Mouse (Mus musculus) right cerebral cortex, postnatal 25 days (tissue): ENCODE results near the gene Met.

Source experiments
- DNase-seq: peaks from one replicate; pipeline ENCODE4 v3.0.0; 2022

The Met gene

DNA sequence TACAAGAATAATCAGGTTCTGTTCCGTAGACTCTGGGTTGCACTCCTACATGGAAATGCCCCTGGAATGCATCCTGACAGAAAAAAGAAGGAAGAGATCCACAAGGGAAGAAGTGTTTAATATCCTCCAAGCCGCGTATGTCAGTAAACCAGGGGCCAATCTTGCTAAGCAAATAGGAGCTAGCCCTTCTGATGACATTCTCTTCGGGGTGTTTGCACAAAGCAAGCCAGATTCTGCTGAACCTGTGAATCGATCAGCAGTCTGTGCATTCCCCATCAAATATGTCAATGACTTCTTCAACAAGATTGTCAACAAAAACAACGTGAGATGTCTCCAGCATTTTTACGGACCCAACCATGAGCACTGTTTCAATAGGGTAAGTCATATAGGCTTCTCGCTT, 28.5 kb downstream of the Met start:
- DNase-seq, result no peak

GRCm38 (mm10) chr6:17495413-17495812, 31.8 kb downstream of the Met start:
- DNase-seq, result no peak

DNA sequence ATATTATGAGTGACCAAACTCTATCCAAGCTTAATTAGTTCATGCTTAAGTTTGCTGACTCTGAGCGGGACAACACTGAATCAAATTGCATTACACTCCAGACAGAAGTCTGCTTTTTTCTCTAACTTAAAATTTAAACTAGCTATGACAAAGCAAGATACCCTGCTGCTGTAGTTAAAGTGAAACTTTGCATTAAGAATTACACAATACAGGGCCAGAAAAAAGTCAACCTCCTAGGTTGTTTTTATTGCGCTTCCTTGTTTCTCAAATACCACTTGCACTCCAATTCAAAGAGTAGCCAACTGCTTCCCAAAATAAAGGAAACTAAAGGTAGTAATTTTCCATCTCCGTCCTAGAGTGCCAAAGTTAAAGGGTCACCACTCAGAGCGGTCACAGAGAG, 33.8 kb downstream of the Met start:
- DNase-seq, result no peak

- no peak for DNase-seq
Observed at GRCm38 (mm10) chr6:17498801-17499200, 35.2 kb downstream of the Met start.

DNA sequence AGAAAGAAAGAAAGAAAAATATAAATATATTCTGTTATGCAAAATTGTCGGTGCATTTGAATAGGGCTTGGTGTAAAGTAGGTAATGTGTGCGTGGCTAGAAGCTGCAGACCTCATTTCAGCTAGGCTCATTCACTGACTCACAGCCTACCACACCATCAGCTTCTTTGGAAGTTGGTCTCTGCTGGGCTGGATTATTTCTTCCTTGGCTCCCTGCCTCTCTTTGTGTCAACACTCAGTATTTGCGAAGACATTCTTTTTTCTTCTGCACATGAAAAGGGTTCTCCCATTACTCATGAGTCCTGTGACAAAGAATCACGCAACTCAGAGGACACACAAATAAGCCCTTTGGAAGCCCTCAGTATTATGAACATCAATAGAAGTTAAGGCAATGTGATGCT, 37.8 kb downstream of the Met start:
- DNase-seq, result no peak

GRCm38 (mm10) chr6:17502311-17502710, 38.7 kb downstream of the Met start:
- no peak for DNase-seq

GRCm38 (mm10) chr6:17503724-17504123, 40.1 kb downstream of the Met start:
- DNase-seq, result no peak

- no peak for DNase-seq
Observed at GRCm38 (mm10) chr6:17505530-17505929, 41.9 kb downstream of the Met start.

DNA sequence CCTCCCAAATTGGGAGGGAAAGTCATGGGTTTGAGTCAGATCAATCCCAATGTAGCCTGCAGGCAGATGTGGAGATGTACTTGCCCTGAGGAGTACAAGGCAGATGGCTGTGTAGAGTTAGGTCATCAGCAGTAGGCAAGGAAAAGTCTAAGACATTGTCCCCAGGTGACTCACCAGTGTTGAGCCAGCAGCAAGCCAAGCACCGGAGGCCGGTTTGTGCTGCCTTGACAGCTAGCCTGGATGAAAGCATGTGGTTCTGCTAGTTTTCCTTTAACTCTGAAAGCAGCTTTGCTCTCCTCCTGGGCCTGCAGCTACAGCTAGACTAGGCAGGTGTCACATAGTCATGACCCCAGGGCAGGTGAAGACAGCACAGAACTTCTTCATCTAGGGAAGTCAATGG, 43.2 kb downstream of the Met start:
- no peak for DNase-seq

DNA sequence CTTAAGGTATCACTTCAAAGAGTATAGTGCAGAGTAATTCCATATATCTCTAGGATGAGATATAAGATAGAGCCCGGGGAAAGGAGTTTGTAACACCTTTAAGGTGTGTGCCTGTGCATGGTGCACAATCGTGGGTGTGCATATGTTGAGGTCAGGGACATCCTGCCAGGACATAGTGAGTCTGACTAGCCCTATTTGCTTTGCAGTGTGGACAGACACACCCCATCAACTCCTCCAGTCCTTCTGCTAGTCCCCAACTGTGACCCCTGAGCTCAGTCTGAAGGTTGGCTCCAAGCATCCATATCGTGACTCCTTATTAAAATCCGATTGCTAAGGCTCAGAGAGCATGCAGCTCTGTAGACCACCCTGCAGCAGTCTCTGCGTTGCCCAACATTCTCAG, 44.6 kb downstream of the Met start:
- DNase-seq, result no peak

- no peak for DNase-seq
Observed at GRCm38 (mm10) chr6:17508604-17509372, 45.2 kb downstream of the Met start.

- no peak for DNase-seq
Observed at GRCm38 (mm10) chr6:17513381-17513780, 49.8 kb downstream of the Met start.

DNA sequence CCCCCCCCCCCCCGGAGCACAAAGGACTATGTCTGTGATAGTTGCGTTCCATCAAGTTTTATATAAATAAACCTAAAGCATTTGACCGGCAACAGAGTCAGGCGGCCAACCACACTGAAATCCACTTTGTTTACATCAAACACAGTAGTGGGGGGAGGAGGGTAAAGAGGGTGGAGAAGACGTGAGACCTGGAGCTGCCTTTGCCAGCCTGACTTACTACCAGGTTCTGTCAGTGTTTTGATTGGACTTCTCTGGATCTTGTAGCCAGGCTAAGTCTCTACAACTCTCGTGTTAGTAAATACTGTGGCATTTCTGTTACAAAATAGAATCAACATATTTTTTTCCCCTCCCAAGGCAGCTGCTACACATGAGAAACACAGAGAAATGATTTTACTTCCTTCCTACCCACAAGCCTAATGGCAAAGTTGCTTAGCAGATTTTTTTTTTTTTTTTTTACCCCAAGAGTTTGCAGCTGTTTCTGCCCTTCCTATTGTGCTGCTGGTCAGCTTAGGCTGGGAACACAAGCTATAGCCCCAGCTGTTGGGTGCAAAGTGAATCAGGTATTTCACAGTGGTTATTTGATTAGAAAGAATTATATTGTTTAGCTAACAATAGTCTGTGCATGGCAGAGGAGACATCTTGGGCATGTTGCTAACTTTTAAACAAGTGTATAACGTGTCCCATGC, 52.3 kb downstream of the Met start:
- DNase-seq, result no peak

- DNase-seq, result no peak
Observed at GRCm38 (mm10) chr6:17521901-17522717, 58.5 kb downstream of the Met start.

DNA sequence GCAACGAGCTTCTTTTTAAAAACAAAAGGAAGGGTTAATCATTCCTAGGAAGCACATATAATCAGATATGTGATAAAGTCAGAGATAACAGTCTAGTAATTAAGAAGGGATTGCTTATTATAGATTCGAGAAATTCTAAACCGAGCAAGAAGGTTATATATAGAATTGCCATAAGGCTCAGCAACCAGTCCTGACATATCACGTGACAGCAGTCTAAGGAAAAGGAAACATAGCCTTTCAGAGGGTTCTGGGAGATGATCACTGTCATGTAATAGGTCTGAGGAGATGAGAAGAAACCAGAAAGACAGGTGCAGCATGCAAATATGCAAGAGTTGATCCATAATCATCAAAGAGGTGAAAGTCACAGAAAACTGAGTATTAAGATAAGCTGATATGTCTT, 59.3 kb downstream of the Met start:
- DNase-seq, result no peak

GRCm38 (mm10) chr6:17529490-17530269, 66.1 kb downstream of the Met start:
- no peak for DNase-seq

- DNase-seq, result no peak
Observed at GRCm38 (mm10) chr6:17541615-17542014, 78.0 kb downstream of the Met start.

GRCm38 (mm10) chr6:17542383-17542782, 78.8 kb downstream of the Met start:
- DNase-seq, result no peak

DNA sequence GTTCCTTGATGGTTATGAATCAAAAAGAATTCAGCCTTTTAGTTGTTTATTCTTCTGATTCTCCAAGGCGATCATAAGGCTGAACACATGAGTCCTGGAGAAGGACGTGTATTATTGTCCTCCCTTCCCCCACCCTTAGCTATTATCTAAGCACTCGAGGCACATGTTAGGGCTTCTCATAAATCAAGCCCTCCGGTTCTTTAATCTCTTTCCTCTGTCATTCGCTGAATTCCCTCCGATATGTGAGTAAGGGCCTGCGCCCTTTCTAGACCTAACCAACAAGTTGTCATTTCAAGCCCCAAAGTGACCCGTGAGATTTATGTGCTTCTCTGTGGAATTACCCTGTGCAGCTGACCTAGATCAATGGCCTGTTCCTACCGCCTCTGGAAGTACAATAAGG, 81.9 kb downstream of the Met start:
- DNase-seq, result no peak

DNA sequence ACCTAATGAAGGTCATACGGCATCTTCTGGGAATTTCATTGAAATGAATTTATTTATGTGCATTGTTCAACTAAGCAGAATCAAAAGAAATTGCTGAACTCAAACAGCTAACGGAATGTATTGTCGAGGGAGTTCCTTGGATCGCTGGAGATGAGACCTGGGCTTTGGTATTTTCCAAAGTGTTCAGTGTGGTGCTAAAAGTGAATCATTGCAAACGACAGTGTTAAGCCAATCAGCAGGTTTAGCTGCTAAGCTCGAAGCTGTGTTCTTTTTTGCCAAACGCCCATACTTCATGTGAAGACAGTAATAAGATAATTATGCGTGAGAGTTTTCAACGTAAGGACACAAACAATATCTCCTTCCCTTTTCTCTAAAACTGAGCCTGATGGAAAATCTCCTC, 82.7 kb downstream of the Met start:
- no peak for DNase-seq

- DNase-seq, result no peak
Observed at GRCm38 (mm10) chr6:17546825-17547224, 83.2 kb downstream of the Met start.

DNA sequence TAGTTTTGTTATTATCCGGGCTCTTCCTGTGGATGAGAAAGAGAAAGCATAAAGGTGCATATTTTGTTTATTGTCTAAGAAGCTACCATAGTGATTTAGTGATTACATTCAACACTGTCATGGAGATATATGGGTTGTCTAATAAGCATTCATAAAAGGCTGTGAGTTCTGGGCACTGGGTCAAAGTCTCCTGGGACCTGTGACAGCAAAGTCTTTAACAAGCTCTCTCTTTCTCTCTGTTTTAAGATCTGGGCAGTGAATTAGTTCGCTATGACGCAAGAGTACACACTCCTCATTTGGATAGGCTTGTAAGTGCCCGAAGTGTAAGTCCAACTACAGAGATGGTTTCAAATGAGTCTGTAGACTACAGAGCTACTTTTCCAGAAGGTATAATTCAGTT, 85.2 kb downstream of the Met start:
- no peak for DNase-seq

- DNase-seq, result no peak
Observed at GRCm38 (mm10) chr6:17549645-17550044, 86.0 kb downstream of the Met start.
